Mouse (Mus musculus): Measurements from ENCODE around the gene Olfr1360.

- TF ChIP-seq CTCF (IDR thresholded peaks at IDR 0.05; ENCODE audit: low read depth): no peak
- no peak for TF ChIP-seq EP300 (IDR thresholded peaks at IDR 0.05; ENCODE audit: low read depth)
Observed at GRCm38 (mm10) chr13:21697811-21698210, 20.6 kb upstream of the Olfr1360 start, which contains the start of gene Olfr1359.

All from liver, embryonic 14.5 days (tissue).